19 mouse cellular contexts compared by ENCODE assay signal in the genomic region with DNA sequence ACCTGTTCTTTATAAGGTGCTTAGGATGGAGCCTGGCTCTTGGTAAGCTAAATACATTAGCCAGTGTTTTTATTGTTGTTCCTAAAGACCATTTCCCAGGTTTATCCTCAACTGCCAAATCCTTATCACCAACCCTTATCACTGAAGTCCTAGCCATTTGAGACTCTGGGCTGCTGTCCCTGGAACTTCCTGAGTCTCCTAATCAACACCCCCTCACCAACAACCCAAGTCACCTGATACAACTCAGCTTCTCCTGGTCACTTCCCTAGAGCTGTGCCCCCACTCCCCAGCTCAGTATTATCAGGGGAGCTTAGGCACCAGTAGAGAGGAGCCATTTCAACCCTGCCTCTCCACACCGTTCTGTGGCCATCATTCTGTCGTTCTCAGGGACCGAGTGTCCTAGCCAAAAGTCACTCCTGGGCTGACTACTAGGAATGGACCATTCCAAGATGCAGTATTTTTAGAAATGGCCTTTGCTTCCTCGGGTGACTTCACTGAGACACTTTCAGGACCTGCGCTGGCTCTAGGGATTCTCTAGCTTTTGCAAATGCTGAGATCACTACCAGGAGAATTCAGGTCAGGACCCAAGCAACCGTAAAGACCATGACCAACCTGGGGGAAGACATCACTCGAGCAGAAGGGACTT. TPM values are rescaled to one million over a fixed set of nuclear protein-coding genes. Genes with fewer than 3 reads are reported as not detected.
DNase-seq lines count a peak whose midpoint lies in the region; ATAC-seq and TF ChIP-seq lines count a peak whose summit lies in the region.
"Had no signal": no experiment of that assay in that cellular context is flagged by ENCODE, and none has a peak within 500 bp of the region (broad histone marks: within the 10 kb centered on the region; RNA-seq: fewer than 3 reads in every experiment).

No protein-coding gene starts in this region.

- no peaks in the 10 kb centered on the region for H3K9me3 ChIP-seq in liver, embryonic 11.5 days (ENCODE audit: control insufficient read depth, low read length)
- no peaks in the 10 kb centered on the region for H3K9me3 ChIP-seq in liver, postnatal 0 days (ENCODE audit: low read length)
- H3K9me3 ChIP-seq in liver, embryonic 13.5 days (replicated peaks) = no peaks in the 10 kb centered on the region
- H3K9me3 ChIP-seq: embryonic facial prominence, embryonic 13.5 days; forebrain, embryonic 12.5 days; heart, embryonic 13.5 days; hindbrain, embryonic 10.5 days; intestine, embryonic 15.5 days had no signal

- 40% methylated on average over 7 of the region's 7 CpGs for WGBS in liver, embryonic 11.5 days
- 61% methylated on average over 7 of the region's 7 CpGs for WGBS in liver, postnatal 0 days (ENCODE audit: insufficient replicate concordance)
- WGBS in liver, embryonic 13.5 days (ENCODE audit: insufficient replicate concordance) = 42% methylated on average over 7 of the region's 7 CpGs

- TF ChIP-seq EP300 in liver, postnatal 0 days (IDR thresholded peaks at IDR 0.05; ENCODE audit: low read depth) = no peak

- peak; percentile 17 for DNase-seq in cerebellum, adult 11-12 months
- DNase-seq in cerebellum, postnatal 4 days (ENCODE audit: low spot score in 2 of 2) = no peak
- peak; percentile 48 for DNase-seq in gastrocnemius, postnatal 25 days
- DNase-seq in gastrocnemius, postnatal 4 days (ENCODE audit: low spot score in 2 of 2) = no peak
- DNase-seq in liver, embryonic 11.5 days (ENCODE audit: low spot score) = no peak
- DNase-seq in liver, postnatal 0 days = no peak
- DNase-seq in liver, embryonic 13.5 days = no peak
- DNase-seq: adrenal gland, adult 2 months; adrenal gland, postnatal 25 days; cerebellum, adult 8-10 months; heart, adult 2 months; kidney, adult 18-20 months had no signal

- peak overlapping the region; percentile 27; the same call in 1 of the 2 replicates for H3K27ac ChIP-seq in liver, embryonic 11.5 days (ENCODE audit: low read depth, low read length)
- no peak overlapping the region for H3K27ac ChIP-seq in liver, postnatal 0 days (ENCODE audit: low read depth)
- peak overlapping the region; percentile 59 for H3K27ac ChIP-seq in liver, embryonic 13.5 days
- H3K27ac ChIP-seq: embryonic facial prominence, embryonic 13.5 days; forebrain, embryonic 12.5 days; heart, adult 2 months; heart, embryonic 13.5 days; hindbrain, embryonic 10.5 days; hindbrain, embryonic 14.5 days; intestine, embryonic 15.5 days had no signal

- H3K9ac ChIP-seq in liver, embryonic 11.5 days (ENCODE audit: low read depth, low read length) = 0 out of 2 replicates have a peak overlapping the region, but pooled peaks have one; percentile 6
- no peak overlapping the region for H3K9ac ChIP-seq in liver, postnatal 0 days (replicated peaks)
- no peak overlapping the region; the same call in 1 of the 2 replicates for H3K9ac ChIP-seq in liver, embryonic 13.5 days
- H3K9ac ChIP-seq: embryonic facial prominence, embryonic 13.5 days; forebrain, embryonic 12.5 days; heart, embryonic 13.5 days; hindbrain, embryonic 14.5 days; intestine, embryonic 15.5 days had no signal

- no peaks in the 10 kb centered on the region for H3K36me3 ChIP-seq in liver, embryonic 11.5 days (ENCODE audit: control insufficient read depth, insufficient read depth, low read length)
- H3K36me3 ChIP-seq in liver, postnatal 0 days (replicated peaks; ENCODE audit: insufficient read depth, low read length) = no peaks in the 10 kb centered on the region
- H3K36me3 ChIP-seq in liver, embryonic 13.5 days = no peaks in the 10 kb centered on the region
- H3K36me3 ChIP-seq: embryonic facial prominence, embryonic 13.5 days; forebrain, embryonic 12.5 days; heart, embryonic 13.5 days; hindbrain, embryonic 10.5 days; intestine, embryonic 15.5 days had no signal

- H3K4me1 ChIP-seq in liver, embryonic 11.5 days (replicated peaks; ENCODE audit: control insufficient read depth, insufficient read depth, low read length) = peaks cover 42% of the 10 kb centered on the region
- H3K4me1 ChIP-seq in liver, postnatal 0 days (ENCODE audit: insufficient read depth) = peaks cover 42% of the 10 kb centered on the region
- peaks cover 88% of the 10 kb centered on the region for H3K4me1 ChIP-seq in liver, embryonic 13.5 days (replicated peaks)

- TF ChIP-seq CTCF in liver, postnatal 0 days (IDR thresholded peaks at IDR 0.05; ENCODE audit: low read depth) = no peak

- no peaks in the 10 kb centered on the region for H3K27me3 ChIP-seq in liver, embryonic 11.5 days (replicated peaks; ENCODE audit: control insufficient read depth, insufficient read depth, low read length)
- no peaks in the 10 kb centered on the region for H3K27me3 ChIP-seq in liver, postnatal 0 days (ENCODE audit: insufficient read depth, low read length)
- H3K27me3 ChIP-seq in liver, embryonic 13.5 days = no peaks in the 10 kb centered on the region
- H3K27me3 ChIP-seq: forebrain, embryonic 12.5 days; heart, embryonic 13.5 days; intestine, embryonic 15.5 days had no signal

- no peak overlapping the region for H3K4me3 ChIP-seq in liver, embryonic 11.5 days (ENCODE audit: low read depth, low read length)
- no peak overlapping the region for H3K4me3 ChIP-seq in liver, postnatal 0 days (ENCODE audit: low read depth, low read length)
- no peak overlapping the region for H3K4me3 ChIP-seq in liver, embryonic 13.5 days (replicated peaks)
- H3K4me3 ChIP-seq: embryonic facial prominence, embryonic 13.5 days; forebrain, embryonic 12.5 days; heart, adult 2 months; heart, embryonic 13.5 days; hindbrain, embryonic 10.5 days; intestine, embryonic 15.5 days had no signal

- peak overlapping the region; percentile 9; the same call in 1 of the 2 replicates for H3K4me2 ChIP-seq in liver, embryonic 11.5 days
- no peak overlapping the region for H3K4me2 ChIP-seq in liver, postnatal 0 days (ENCODE audit: low read depth, low read length)
- no peak overlapping the region for H3K4me2 ChIP-seq in liver, embryonic 13.5 days
- H3K4me2 ChIP-seq: embryonic facial prominence, embryonic 13.5 days; forebrain, embryonic 12.5 days; heart, embryonic 13.5 days; hindbrain, embryonic 14.5 days; intestine, embryonic 15.5 days had no signal

- ATAC-seq in liver, embryonic 11.5 days (replicated peaks; ENCODE audit: low FRiP score) = no peak
- ATAC-seq in liver, postnatal 0 days = no peak
- no peak for ATAC-seq in liver, embryonic 13.5 days (ENCODE audit: low read depth)
- ATAC-seq in CD4-positive, CD25-positive, alpha-beta regulatory T cell, adult 4 months = no peak
- ATAC-seq: intestine, embryonic 15.5 days had no signal

RNA-seq across cellular contexts. Expression of gene Frat2, which starts 6.7 kb away (rescaled TPM):
- 10 to 100 TPM; 19.7 to 22.4 TPM for total RNA-seq in gastrocnemius, postnatal 25 days (2021)
- 10 to 100 TPM; 11.7 to 14.1 TPM for total RNA-seq in gastrocnemius, postnatal 4 days (2021)
- polyA plus RNA-seq in liver, embryonic 11.5 days (2014; fragmentation: Nextera tagmentation; extraction: Ambion mirVana) = 9.8 and 10.9 TPM in 2 replicates
- 3.3 and 3.7 TPM in 2 replicates for polyA plus RNA-seq in liver, postnatal 0 days (2015; fragmentation: Nextera tagmentation; extraction: Ambion mirVana)
- polyA plus RNA-seq in liver, embryonic 13.5 days (2015; fragmentation: Nextera tagmentation; extraction: Ambion mirVana) = 4.6 and 6.0 TPM in 2 replicates
- polyA plus RNA-seq in CD4-positive, CD25-positive, alpha-beta regulatory T cell, adult 4 months (2017; shearing (Covaris generic)) = 1 to 10 TPM in 1 of 2 experiments, under 1 TPM in 1; 0.75 to 1.9 TPM

RNA-seq across cellular contexts. Expression of gene Frat1, which starts 11.5 kb away (rescaled TPM):
- total RNA-seq in gastrocnemius, postnatal 25 days (2021) = 1 to 10 TPM; 5.9 to 7.3 TPM
- total RNA-seq in gastrocnemius, postnatal 4 days (2021) = 1 to 10 TPM; 4.6 to 6.7 TPM
- 19.5 and 19.9 TPM in 2 replicates for polyA plus RNA-seq in liver, embryonic 11.5 days (2014; fragmentation: Nextera tagmentation; extraction: Ambion mirVana)
- 7.8 and 8.1 TPM in 2 replicates for polyA plus RNA-seq in liver, postnatal 0 days (2015; fragmentation: Nextera tagmentation; extraction: Ambion mirVana)
- polyA plus RNA-seq in liver, embryonic 13.5 days (2015; fragmentation: Nextera tagmentation; extraction: Ambion mirVana) = 13.7 and 14.5 TPM in 2 replicates
- 10 to 100 TPM; 24.5 to 30.3 TPM for polyA plus RNA-seq in CD4-positive, CD25-positive, alpha-beta regulatory T cell, adult 4 months (2017; shearing (Covaris generic))

RNA-seq across cellular contexts. Expression of gene Arhgap19, which starts 39.4 kb away (rescaled TPM):
- 1 to 10 TPM; 6.1 to 8.1 TPM for total RNA-seq in gastrocnemius, postnatal 25 days (2021)
- total RNA-seq in gastrocnemius, postnatal 4 days (2021) = 10 to 100 TPM; 14.5 to 15.4 TPM
- polyA plus RNA-seq in liver, embryonic 11.5 days (2014; fragmentation: Nextera tagmentation; extraction: Ambion mirVana) = 55.6 and 63.4 TPM in 2 replicates
- polyA plus RNA-seq in liver, postnatal 0 days (2015; fragmentation: Nextera tagmentation; extraction: Ambion mirVana) = 10.5 and 12.9 TPM in 2 replicates
- 25.0 and 33.6 TPM in 2 replicates for polyA plus RNA-seq in liver, embryonic 13.5 days (2015; fragmentation: Nextera tagmentation; extraction: Ambion mirVana)
- polyA plus RNA-seq in CD4-positive, CD25-positive, alpha-beta regulatory T cell, adult 4 months (2017; shearing (Covaris generic)) = 1 to 10 TPM; 3.0 to 5.9 TPM

RNA-seq across cellular contexts. Expression of gene Rrp12, which starts 54.7 kb away (rescaled TPM):
- 10 to 100 TPM; 31.0 to 37.5 TPM for total RNA-seq in gastrocnemius, postnatal 25 days (2021)
- 10 to 100 TPM; 21.1 to 22.4 TPM for total RNA-seq in gastrocnemius, postnatal 4 days (2021)
- 29.5 and 34.0 TPM in 2 replicates for polyA plus RNA-seq in liver, embryonic 11.5 days (2014; fragmentation: Nextera tagmentation; extraction: Ambion mirVana)
- 4.1 and 4.3 TPM in 2 replicates for polyA plus RNA-seq in liver, postnatal 0 days (2015; fragmentation: Nextera tagmentation; extraction: Ambion mirVana)
- polyA plus RNA-seq in liver, embryonic 13.5 days (2015; fragmentation: Nextera tagmentation; extraction: Ambion mirVana) = 15.2 and 17.2 TPM in 2 replicates
- polyA plus RNA-seq in CD4-positive, CD25-positive, alpha-beta regulatory T cell, adult 4 months (2017; shearing (Covaris generic)) = 10 to 100 TPM in 1 of 2 experiments, 1 to 10 TPM in 1; 7.2 to 17.3 TPM

Comparison
In these comparisons a context has a peak if more than half of its experiments do, and no peak if none do; other contexts are left out.
1. DNase-seq: peak in cerebellum, adult 11-12 months (single experiment) and gastrocnemius, postnatal 25 days (single experiment); none in cerebellum, postnatal 4 days (0 of 2), gastrocnemius, postnatal 4 days (0 of 2), liver, embryonic 11.5 days (single experiment), liver, postnatal 0 days (single experiment) and liver, embryonic 13.5 days (single experiment).